Mouse (Mus musculus): Measurements from ENCODE around the gene Tmod2. TPM values are rescaled to one million over a fixed set of nuclear protein-coding genes. Genes with fewer than 3 reads are reported as not detected.

Gene Tmod2
- total and polyA plus RNA-seq, 3 experiments, result 0.16 to 1.7 (median 0.17) TPM

- Histone ChIP-seq H3K27ac (ENCODE audit: insufficient read depth, low read depth) (no peak overlapping the region), H3K79me2 (replicated peaks; ENCODE audit: control insufficient read depth, extremely low read depth, insufficient read depth, poor library complexity, severe bottlenecking) (peaks cover 11% of the 10 kb centered on the region), H3K27me3 (replicated peaks) (no peaks in the 10 kb centered on the region), H3K4me2 (ENCODE audit: insufficient read depth, low read depth, poor library complexity, severe bottlenecking) (no peak overlapping the region), H3K4me1 (ENCODE audit: control insufficient read depth in 1 of 2, insufficient read depth in 2 of 2) (peaks cover 3 to 35% of the 10 kb centered on the region in 2 experiments), H3K36me3 (replicated peaks in 1 of 2; ENCODE audit: control insufficient read depth in 1 of 2, insufficient read depth in 1 of 2, low read length in 1 of 2) (peaks cover 4 to 32% of the 10 kb centered on the region in 2 experiments), H3K9me3 (replicated peaks; ENCODE audit: low read length) (peaks cover 2% of the 10 kb centered on the region), H3K9ac (ENCODE audit: insufficient read depth, low read depth) (no peak overlapping the region), H3K4me3 (replicated peaks in 1 of 3; ENCODE audit: low read depth in 2 of 3, low read length in 2 of 3, poor library complexity in 1 of 3) (no peak overlapping the region)
- DNase-seq (ENCODE audit: extremely low read depth), result no peak
- in situ Hi-C loops (cut with MboI; ENCODE audit: low pct_ligation_motif_present, low pct_unique_long_range_greater_than_20kb, low sequenced_read_pairs), result no loop called here
- TF ChIP-seq IRF4 (IDR thresholded peaks at IDR 0.05; ENCODE audit: low read depth, low read length) (no peak), MYC (IDR thresholded peaks at IDR 0.05; ENCODE audit: low read depth, low read length) (no peak), RAD21 (IDR thresholded peaks at IDR 0.05; ENCODE audit: low read depth, low read length) (no peak), POLR2AphosphoS2 (IDR thresholded peaks at IDR 0.05; ENCODE audit: low read depth, low read length) (no peak), EP300 (IDR thresholded peaks at IDR 0.05; ENCODE audit: low read length) (no peak), TCF12 (IDR thresholded peaks at IDR 0.05; ENCODE audit: low read depth, low read length) (no peak), USF1 (IDR thresholded peaks at IDR 0.05; ENCODE audit: low read depth, low read length) (no peak)
- dilution Hi-C loops (cut with MboI; ENCODE audit: extremely low pct_ligation_motif_present, extremely low pct_unique_long_range_greater_than_20kb, low sequenced_read_pairs), result no loop called here
Measured at GRCm38 (mm10) chr9:75536422-75536821, 74.7 kb downstream of the Tmod2 start.

GRCm38 (mm10) chr9:75534431-75534962 lies 76.6 kb downstream of the Tmod2 start:
- no peaks in the 10 kb centered on the region; the same call in none of the 2 replicates for H3K79me2 ChIP-seq (replicated peaks; ENCODE audit: control insufficient read depth, extremely low read depth, insufficient read depth, poor library complexity, severe bottlenecking)
- H3K27ac ChIP-seq (ENCODE audit: insufficient read depth, low read depth), result no peak overlapping the region
- no peak for TF ChIP-seq PAX5 (IDR thresholded peaks at IDR 0.05; ENCODE audit: low read length)
- TF ChIP-seq MAX (IDR thresholded peaks at IDR 0.05; ENCODE audit: low read length), result no peak
- no peak for TF ChIP-seq BHLHE40 (IDR thresholded peaks at IDR 0.05; ENCODE audit: low read depth, low read length)
- TF ChIP-seq SMC3 (IDR thresholded peaks at IDR 0.05; ENCODE audit: low read depth, low read length), result no peak
- TF ChIP-seq EP300 (IDR thresholded peaks at IDR 0.05; ENCODE audit: low read length), result no peak
- no peak for TF ChIP-seq NRF1 (IDR thresholded peaks at IDR 0.05; ENCODE audit: low read depth, low read length)
- TF ChIP-seq USF1 (IDR thresholded peaks at IDR 0.05; ENCODE audit: low read depth, low read length), result no peak
- TF ChIP-seq MEF2A (IDR thresholded peaks at IDR 0.05; ENCODE audit: borderline replicate concordance, low read depth, low read length), result no peak
- no peak for TF ChIP-seq POLR2AphosphoS2 (IDR thresholded peaks at IDR 0.05; ENCODE audit: low read depth, low read length)
- no peak for TF ChIP-seq MAFK (IDR thresholded peaks at IDR 0.05; ENCODE audit: insufficient replicate concordance, low read length)
- no peak for TF ChIP-seq POLR2A (IDR thresholded peaks at IDR 0.05; ENCODE audit: low read depth, low read length)
- TF ChIP-seq NELFE (IDR thresholded peaks at IDR 0.05; ENCODE audit: low read depth, low read length), result no peak
- H3K9ac ChIP-seq (ENCODE audit: insufficient read depth, low read depth), result no peak overlapping the region
- dilution Hi-C loops (cut with MboI; ENCODE audit: extremely low pct_ligation_motif_present, extremely low pct_unique_long_range_greater_than_20kb, low sequenced_read_pairs), result no loop called here
- no peaks in the 10 kb centered on the region for H3K27me3 ChIP-seq (replicated peaks)
- no peak overlapping the region for H3K4me3 ChIP-seq (replicated peaks in 1 of 3; ENCODE audit: low read depth in 2 of 3, low read length in 2 of 3, poor library complexity in 1 of 3)
- DNase-seq (ENCODE audit: extremely low read depth), result no peak
- no peak overlapping the region for H3K4me2 ChIP-seq (ENCODE audit: insufficient read depth, low read depth, poor library complexity, severe bottlenecking)
- H3K36me3 ChIP-seq (replicated peaks in 1 of 2; ENCODE audit: control insufficient read depth in 1 of 2, insufficient read depth in 1 of 2, low read length in 1 of 2), result peaks cover 9 to 44% of the 10 kb centered on the region in 2 experiments
- peaks cover 2% of the 10 kb centered on the region for H3K9me3 ChIP-seq (replicated peaks; ENCODE audit: low read length)
- in situ Hi-C loops (cut with MboI; ENCODE audit: low pct_ligation_motif_present, low pct_unique_long_range_greater_than_20kb, low sequenced_read_pairs), result no loop called here
- H3K4me1 ChIP-seq (ENCODE audit: control insufficient read depth in 1 of 2, insufficient read depth in 2 of 2), result peaks cover 0 to 22% of the 10 kb centered on the region in 2 experiments; a peak in 2 of 4 replicates
